Mouse (Mus musculus): ENCODE measurements around the gene Cenpf.

The Cenpf gene

DNA sequence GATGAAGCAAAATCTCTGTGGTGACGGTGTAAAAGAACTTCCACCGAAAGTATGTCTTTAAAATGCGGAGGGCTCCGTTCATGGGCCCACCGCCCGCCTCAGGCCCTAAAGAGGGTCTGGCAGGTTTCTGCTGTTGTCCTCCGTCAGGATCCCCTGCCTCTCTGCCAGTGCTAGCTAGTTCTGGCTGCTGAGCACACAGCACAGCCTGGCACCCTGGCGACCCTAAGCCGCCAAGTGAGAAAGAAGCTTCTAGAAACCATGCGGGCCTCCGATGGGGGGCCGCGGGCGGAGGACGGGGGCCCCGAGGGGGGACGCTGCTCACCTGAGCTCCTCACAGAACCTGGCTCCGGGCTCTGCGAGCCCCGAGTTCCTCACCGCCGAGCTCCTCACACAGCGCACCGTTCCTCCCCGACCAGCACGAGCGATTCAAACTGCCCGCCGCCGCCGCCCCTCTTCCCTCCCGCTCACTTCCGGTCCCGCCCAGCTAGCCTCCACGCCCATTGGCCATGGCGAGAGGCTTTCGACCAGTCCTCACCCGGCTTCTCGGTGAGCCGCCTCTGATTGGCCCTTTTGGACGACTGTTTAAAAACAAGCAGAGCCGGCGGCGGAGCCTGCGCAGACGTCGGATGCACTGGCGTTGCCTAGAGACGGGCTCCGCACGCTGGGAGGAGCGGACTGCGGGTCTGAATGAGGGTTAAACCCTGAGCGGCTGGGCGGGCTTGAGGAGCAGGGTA, at the start of gene Cenpf:
Gene Cenpf, minus strand, starts transcription at position 433 of the 734 bp plus-strand sequence.
- peak; percentile 94 to 96 for DNase-seq

DNA sequence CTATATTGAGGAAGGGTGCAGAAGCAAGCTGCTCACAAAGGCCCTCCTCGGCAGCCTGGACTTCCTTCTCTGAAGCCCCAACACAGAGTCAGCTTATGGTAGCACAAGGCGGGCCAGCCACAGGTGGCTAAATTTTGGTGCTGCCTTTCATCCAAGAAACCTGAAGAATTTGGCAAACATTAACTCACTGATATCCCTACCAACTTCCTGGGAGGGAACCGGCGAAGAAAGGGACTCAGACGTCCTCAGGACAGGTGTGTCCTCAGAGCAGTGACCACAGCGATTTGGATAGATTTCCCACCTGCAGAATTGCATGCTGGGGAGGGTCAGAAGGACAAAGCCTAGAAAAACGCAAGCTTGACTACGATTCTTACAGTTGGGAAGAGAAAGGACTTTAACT, 44.3 kb upstream of the Cenpf start:
- DNase-seq: no peak

- no peak for DNase-seq
Measured at GRCm38 (mm10) chr1:189731697-189732096, 43.8 kb upstream of the Cenpf start.

DNA sequence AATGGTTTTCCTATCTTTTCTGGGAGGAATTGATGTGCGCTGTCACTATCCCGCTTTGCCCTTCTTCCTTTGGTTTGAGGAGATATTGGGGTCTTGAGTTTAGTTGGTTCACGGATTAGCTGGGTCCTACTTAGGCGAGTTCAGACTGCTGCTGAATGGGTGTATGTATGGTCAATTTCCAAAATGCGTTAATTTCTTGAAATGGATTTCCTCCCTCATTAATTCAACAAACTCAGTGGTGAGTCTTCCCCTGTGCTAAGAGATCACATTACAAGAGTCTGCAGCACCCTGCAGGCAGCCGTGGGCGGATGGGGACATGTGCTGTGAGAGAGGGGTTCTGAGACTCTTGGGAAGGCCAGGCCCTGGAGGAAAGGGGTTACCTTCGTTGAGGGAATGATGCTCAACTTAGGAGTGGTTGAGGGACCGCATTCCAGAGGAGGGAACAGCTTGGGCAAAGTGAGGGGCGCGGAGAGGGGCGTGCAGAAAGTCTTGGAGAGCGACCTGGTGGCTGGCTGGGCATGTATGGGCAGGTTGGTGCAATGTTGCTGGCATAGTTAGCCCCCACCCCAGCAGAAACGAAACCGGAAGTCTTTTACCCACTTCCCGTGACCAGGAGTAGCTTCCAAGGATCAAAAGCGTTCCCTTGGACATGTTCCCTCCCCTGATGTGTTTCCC, 41.4 kb upstream of the Cenpf start:
- DNase-seq: no peak

DNA sequence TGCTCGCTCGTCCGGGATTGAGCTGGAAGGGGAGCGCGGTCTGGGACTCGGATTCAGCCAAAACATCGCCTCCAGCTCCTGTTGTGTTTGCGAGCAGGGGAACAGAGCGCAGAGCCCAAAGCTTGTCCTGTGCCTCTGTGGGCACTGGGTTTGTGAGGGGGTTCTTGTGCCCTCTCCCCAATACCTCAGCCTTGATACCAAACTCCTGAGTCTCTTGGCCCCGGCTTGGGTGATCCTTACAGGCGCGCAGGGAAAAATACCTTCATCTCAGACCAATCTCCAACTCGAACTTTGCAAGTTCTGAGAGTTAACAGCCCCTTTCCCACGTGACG, 40.9 kb upstream of the Cenpf start:
- DNase-seq: no peak

- peak; percentile 6 to 15 for DNase-seq
Measured at GRCm38 (mm10) chr1:189727884-189728783, 40.2 kb upstream of the Cenpf start, which contains the start of gene Ptpn14. TSS of gene Ptpn14 (plus strand) at chr1:189728268.

GRCm38 (mm10) chr1:189727346-189727883, 39.5 kb upstream of the Cenpf start:
- no peak for DNase-seq

DNA sequence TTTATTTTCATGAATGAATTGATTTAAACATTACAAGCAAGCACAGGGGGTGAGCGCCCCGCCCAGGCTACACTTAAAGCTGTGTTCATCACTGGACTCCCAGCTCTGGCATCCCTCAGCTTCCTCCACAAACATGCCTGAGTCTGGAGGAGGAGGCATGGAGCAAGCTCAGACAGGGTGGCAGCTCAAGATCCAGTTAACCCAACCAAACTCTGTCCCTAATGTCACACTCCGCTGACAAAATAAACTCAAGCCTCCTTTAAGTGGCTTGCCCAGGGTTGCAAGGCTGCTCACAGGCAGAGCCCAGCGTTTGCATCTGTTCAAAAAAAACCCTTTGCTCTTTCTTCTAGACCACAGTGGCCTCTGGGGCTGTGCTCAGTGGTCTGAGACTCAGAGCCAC, 38.2 kb upstream of the Cenpf start:
- no peak for DNase-seq

DNA sequence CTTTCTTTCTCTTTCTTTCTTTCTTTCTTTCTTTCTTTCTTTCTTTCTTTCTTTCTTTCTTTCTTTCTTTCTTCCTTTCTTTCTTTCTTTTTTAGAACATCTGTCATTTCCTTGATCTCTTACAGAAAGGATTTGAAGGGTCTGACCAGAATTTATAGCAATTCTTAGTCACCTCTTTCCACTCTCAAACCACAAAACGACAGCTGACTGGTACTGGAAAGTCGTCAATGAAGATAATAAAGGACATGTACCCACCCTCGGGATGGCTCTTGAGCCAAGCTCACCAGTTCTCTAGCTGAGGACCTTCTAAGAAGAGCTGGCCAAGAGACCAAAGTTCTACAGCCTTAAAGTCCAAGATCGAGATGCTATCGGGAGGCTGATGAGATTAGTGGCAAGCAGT, 30.7 kb upstream of the Cenpf start:
- DNase-seq: no peak

- no peak for DNase-seq
Measured at GRCm38 (mm10) chr1:189717546-189717945, 29.7 kb upstream of the Cenpf start.

DNA sequence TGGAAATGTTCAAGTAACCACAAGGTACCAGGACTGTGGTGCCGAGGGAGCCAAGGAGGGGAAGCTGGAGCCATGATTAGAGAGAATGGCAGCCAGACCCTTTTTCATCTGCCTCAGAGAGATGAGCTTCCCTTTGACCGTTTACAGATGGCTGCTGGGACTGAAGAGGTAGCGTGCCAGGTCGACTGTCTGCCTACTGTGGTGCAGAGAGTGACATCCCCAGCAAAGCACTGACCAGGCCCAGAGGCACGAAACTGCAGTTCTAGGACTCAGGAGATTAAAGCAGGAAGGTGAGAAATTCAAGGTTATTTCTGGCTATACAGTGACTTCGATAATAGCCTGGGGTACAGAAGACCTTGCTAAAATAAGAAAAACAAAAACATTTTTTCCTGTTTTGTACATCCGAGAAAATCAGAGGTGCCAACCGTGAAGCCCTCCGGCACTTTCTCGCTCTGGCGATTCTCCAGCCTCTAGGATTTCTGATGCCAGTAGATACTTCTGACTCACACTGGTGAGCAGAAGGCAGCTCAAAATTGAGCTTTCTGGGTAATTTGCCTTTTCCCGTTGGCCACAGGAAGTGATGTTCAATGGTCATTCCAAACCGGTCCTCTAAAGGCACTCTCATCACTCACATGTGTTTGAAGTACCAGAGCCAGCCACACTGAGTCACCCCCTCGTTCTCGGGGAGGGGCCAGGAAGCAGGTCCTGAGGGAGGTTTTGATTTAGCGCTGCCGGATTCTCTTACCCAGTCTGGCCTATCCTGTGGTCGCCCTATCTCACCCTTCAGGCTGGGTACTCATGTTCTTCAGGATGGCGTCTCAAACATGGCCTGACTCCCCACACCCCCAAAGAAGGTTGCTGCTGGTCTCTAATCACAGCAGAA, 28.3 kb upstream of the Cenpf start:
- DNase-seq: peak; percentile 26 to 28

- DNase-seq: no peak
Measured at GRCm38 (mm10) chr1:189709001-189709400, 21.1 kb upstream of the Cenpf start.

GRCm38 (mm10) chr1:189707419-189707818, 19.5 kb upstream of the Cenpf start:
- DNase-seq: no peak

GRCm38 (mm10) chr1:189707014-189707413, 19.1 kb upstream of the Cenpf start:
- DNase-seq: no peak

- DNase-seq: no peak
Measured at GRCm38 (mm10) chr1:189706040-189706645, 18.3 kb upstream of the Cenpf start.

DNA sequence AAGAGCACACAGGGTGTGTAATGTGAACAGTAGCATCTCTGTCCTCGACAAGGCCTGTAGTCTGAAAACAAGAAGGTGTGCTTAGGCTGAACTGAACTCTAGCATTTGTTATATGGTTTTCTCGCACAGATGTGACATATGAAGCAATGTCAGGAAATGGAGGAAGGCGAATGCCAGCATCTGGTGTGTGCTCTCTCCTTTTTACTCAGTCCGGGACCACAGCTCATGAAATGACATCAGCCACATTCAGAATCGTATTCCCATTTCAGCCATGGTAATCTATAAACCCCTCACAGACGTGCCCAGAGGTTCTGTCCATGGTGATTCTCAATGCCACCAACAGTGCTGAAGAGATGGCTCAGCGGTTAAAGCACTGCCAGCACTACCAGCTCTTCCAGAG, 15.7 kb upstream of the Cenpf start:
- no peak for DNase-seq

GRCm38 (mm10) chr1:189703156-189703555, 15.3 kb upstream of the Cenpf start:
- no peak for DNase-seq

- DNase-seq: peak; percentile 73 to 75
Measured at GRCm38 (mm10) chr1:189700990-189701389, 13.1 kb upstream of the Cenpf start.

GRCm38 (mm10) chr1:189700186-189700585, 12.3 kb upstream of the Cenpf start:
- DNase-seq: no peak

DNA sequence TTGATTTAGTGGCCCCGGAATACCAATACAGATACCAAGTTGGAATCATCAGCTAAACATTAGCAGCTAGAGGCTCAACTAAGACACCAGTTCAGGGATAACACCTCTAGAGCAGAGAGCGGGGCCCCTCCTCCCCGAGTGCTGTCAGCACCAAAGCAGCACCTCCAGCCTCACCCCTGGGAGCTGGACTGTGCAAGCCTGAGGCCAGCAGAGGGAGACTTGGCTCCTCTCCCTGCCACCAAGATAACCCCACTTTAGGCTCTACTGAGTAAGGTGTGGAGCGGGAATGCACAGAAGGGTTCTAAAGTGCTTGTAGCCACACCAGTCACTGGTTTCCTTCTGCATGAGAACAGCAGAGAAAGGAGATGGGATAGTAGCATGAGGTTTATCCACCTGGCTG, 10.5 kb upstream of the Cenpf start:
- DNase-seq: no peak

DNA sequence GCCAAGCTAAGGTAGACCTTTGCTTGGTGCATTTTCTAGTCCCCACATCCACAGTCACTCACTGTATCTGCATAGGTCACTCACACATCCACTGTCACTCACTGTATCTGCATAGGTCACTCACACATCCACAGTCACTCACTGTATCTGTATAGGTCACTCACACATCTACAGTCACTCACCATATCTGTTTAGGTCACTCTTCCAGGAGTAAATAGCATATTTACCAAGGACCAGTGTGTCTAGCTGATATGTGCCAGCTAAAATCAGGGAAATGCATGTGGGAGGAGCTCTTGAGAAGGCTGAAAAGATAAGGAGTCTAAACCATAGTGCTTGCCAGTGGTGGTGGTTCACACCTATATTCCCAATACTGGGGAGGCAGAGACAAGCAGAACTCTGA, 7.4 kb upstream of the Cenpf start:
- no peak for DNase-seq

GRCm38 (mm10) chr1:189694391-189694790, 6.5 kb upstream of the Cenpf start:
- no peak for DNase-seq

All from cerebellum, postnatal 36 days (tissue).